ENCODE assay signal across 25 mouse cellular contexts in genomic region chr2:104242055-104242454, GRCm38 (mm10).
"Had no signal": no experiment of that assay in that cellular context is flagged by ENCODE, and none has a peak within 500 bp of the region (broad histone marks: within the 10 kb centered on the region; RNA-seq: fewer than 3 reads in every experiment).

No protein-coding gene starts in this region.

- H3K4me1 ChIP-seq: hindbrain, embryonic 13.5 days; hindbrain, embryonic 15.5 days; intestine, embryonic 15.5 days; kidney, embryonic 15.5 days; limb, embryonic 10.5 days; limb, embryonic 12.5 days; liver, embryonic 13.5 days; liver, embryonic 15.5 days had no signal

- H3K4me3 ChIP-seq: heart, adult 2 months; hindbrain, embryonic 10.5 days; hindbrain, embryonic 13.5 days; hindbrain, embryonic 15.5 days; intestine, embryonic 15.5 days; kidney, embryonic 15.5 days; layer of hippocampus, adult 2 months; limb, embryonic 10.5 days; limb, embryonic 12.5 days; liver, embryonic 13.5 days; liver, embryonic 15.5 days had no signal

- DNase-seq: forebrain, postnatal 0 days; gastrocnemius, postnatal 14 days; gastrocnemius, postnatal 36 days; heart, adult 11 months; heart, adult 2 months; heart, postnatal 10 days; heart, postnatal 4 days; kidney, adult 18-20 months; kidney, adult 8-10 months; kidney, postnatal 25 days; kidney, postnatal 4 days; liver; liver, embryonic 13.5 days had no signal

- ATAC-seq: forebrain, postnatal 0 days; inflammation-experienced regulatory T-cells, adult 6 months; intestine, embryonic 15.5 days; intestine, postnatal 0 days had no signal

- H3K27ac ChIP-seq: heart, adult 2 months; hindbrain, embryonic 10.5 days; hindbrain, embryonic 13.5 days; hindbrain, embryonic 15.5 days; intestine, embryonic 15.5 days; kidney, embryonic 15.5 days; kidney, postnatal 0 days; layer of hippocampus, adult 2 months; limb, embryonic 10.5 days; limb, embryonic 12.5 days; liver, embryonic 13.5 days; liver, embryonic 15.5 days had no signal
